In genomic region chr3:152944766-152945165, GRCm38 (mm10) we compare ENCODE assay signal across 19 mouse cellular contexts. TPM values are rescaled to one million over a fixed set of nuclear protein-coding genes. Genes with fewer than 3 reads are reported as not detected.
DNase-seq lines count a peak whose midpoint lies in the region; ATAC-seq and TF ChIP-seq lines count a peak whose summit lies in the region.
"Had no signal": no experiment of that assay in that cellular context is flagged by ENCODE, and none has a peak within 500 bp of the region (broad histone marks: within the 10 kb centered on the region; RNA-seq: fewer than 3 reads in every experiment).

No protein-coding gene starts in this region.

- DNase-seq in heart, adult 2 months: peak; percentile 29 to 30
- DNase-seq in heart, adult 11 months: no peak
- DNase-seq in lung, postnatal 0 days (ENCODE audit: low spot score): peak; percentile 24
- no peak for DNase-seq in lung, adult 2 months
- peak; percentile 15 for DNase-seq in lung, postnatal 36 days
- no peak for DNase-seq in adrenal gland, postnatal 36 days
- DNase-seq in kidney, adult 11 months: no peak
- DNase-seq: adrenal gland, postnatal 14 days; cerebellum, postnatal 10 days; embryo, embryonic 11 days; kidney, postnatal 14 days had no signal

- intact Hi-C loops in heart, adult 2 months (cut with DNase I): no loop called here

- no peaks in the 10 kb centered on the region for H3K9me3 ChIP-seq in lung, postnatal 0 days (ENCODE audit: low read length)
- H3K9me3 ChIP-seq: hindbrain, embryonic 12.5 days; midbrain, embryonic 13.5 days had no signal

- no peak overlapping the region for H3K27ac ChIP-seq in heart, adult 2 months
- H3K27ac ChIP-seq in lung, postnatal 0 days (ENCODE audit: low read length): no peak overlapping the region
- H3K27ac ChIP-seq: hindbrain, embryonic 12.5 days; macrophage; midbrain, embryonic 13.5 days had no signal

- TF ChIP-seq POLR2A in heart, adult 2 months (IDR thresholded peaks at IDR 0.05; ENCODE audit: insufficient read depth, low read depth, low read length): no peak
- TF ChIP-seq POLR2A in lung, adult 2 months (IDR thresholded peaks at IDR 0.05; ENCODE audit: borderline replicate concordance, extremely low read depth, low read depth, low read length): no peak

- 79% methylated on average over 3 of the region's 3 CpGs for WGBS in heart, adult 2 months
- 84% methylated on average over 3 of the region's 3 CpGs for WGBS in lung, postnatal 0 days
- 83% methylated on average over 3 of the region's 3 CpGs for WGBS in lung, adult 2 months

- no peak overlapping the region for H3K9ac ChIP-seq in heart, adult 2 months (ENCODE audit: low read depth, low read length)
- H3K9ac ChIP-seq in lung, postnatal 0 days (replicated peaks; ENCODE audit: low read depth): no peak overlapping the region
- H3K9ac ChIP-seq: hindbrain, embryonic 12.5 days; midbrain, embryonic 13.5 days had no signal

- no peak overlapping the region for H3K4me3 ChIP-seq in heart, adult 2 months
- H3K4me3 ChIP-seq in lung, postnatal 0 days (ENCODE audit: low read depth, low read length): no peak overlapping the region
- no peak overlapping the region for H3K4me3 ChIP-seq in lung, adult 2 months (replicated peaks; ENCODE audit: extremely low read depth, low read depth, low read length)
- H3K4me3 ChIP-seq: hindbrain, embryonic 12.5 days; midbrain, embryonic 13.5 days had no signal

- H3K27me3 ChIP-seq in heart, adult 2 months (ENCODE audit: control insufficient read depth, insufficient read depth, low read length): no peaks in the 10 kb centered on the region
- no peaks in the 10 kb centered on the region for H3K27me3 ChIP-seq in lung, postnatal 0 days (replicated peaks; ENCODE audit: insufficient read depth, low read length)
- H3K27me3 ChIP-seq: hindbrain, embryonic 12.5 days; midbrain, embryonic 13.5 days had no signal

- no peak for TF ChIP-seq EP300 in heart, adult 2 months (IDR thresholded peaks at IDR 0.05; ENCODE audit: insufficient read depth, low read depth, low read length)
- TF ChIP-seq EP300 in lung, postnatal 0 days (IDR thresholded peaks at IDR 0.05): no peak

- no peak for ATAC-seq in lung, postnatal 0 days
- ATAC-seq: CD4-positive, CD25-positive, alpha-beta regulatory T cell, adult 4 months; intestine, embryonic 16.5 days; midbrain, embryonic 13.5 days had no signal

- no peaks in the 10 kb centered on the region for H3K36me3 ChIP-seq in heart, adult 2 months (ENCODE audit: control insufficient read depth, insufficient read depth, low read length)
- no peaks in the 10 kb centered on the region for H3K36me3 ChIP-seq in lung, postnatal 0 days (ENCODE audit: insufficient read depth, low read length)
- H3K36me3 ChIP-seq: hindbrain, embryonic 12.5 days; midbrain, embryonic 13.5 days had no signal

- no peaks in the 10 kb centered on the region for H3K79me2 ChIP-seq in heart, adult 2 months (replicated peaks; ENCODE audit: control insufficient read depth, insufficient read depth, low read length)

- no peaks in the 10 kb centered on the region for H3K4me1 ChIP-seq in heart, adult 2 months (ENCODE audit: control insufficient read depth, insufficient read depth, low read length)
- H3K4me1 ChIP-seq in lung, postnatal 0 days (ENCODE audit: insufficient read depth, low read depth, low read length): no peaks in the 10 kb centered on the region
- H3K4me1 ChIP-seq in lung, adult 2 months (ENCODE audit: control insufficient read depth, insufficient read depth, low read length): no peaks in the 10 kb centered on the region

- TF ChIP-seq CTCF in heart, adult 2 months (IDR thresholded peaks at IDR 0.05): no peak
- TF ChIP-seq CTCF in lung, postnatal 0 days (IDR thresholded peaks at IDR 0.05): no peak
- TF ChIP-seq CTCF in lung, adult 2 months (IDR thresholded peaks at IDR 0.05; ENCODE audit: insufficient read depth, low read length): no peak

- H3K4me2 ChIP-seq in lung, postnatal 0 days (replicated peaks; ENCODE audit: low read depth, low read length): no peak overlapping the region
- H3K4me2 ChIP-seq: hindbrain, embryonic 12.5 days; liver, embryonic 11.5 days; midbrain, embryonic 13.5 days had no signal

RNA-seq across cellular contexts. Expression of gene St6galnac5, which starts 37.3 kb away (rescaled TPM):
- total RNA-seq in heart, adult 2 months (2021): not detected
- 0.03 and 0.08 TPM in 2 replicates for polyA plus RNA-seq in heart, adult 2 months (2012; rRNA removed)
- polyA plus RNA-seq in lung, postnatal 0 days (2015; fragmentation: Nextera tagmentation; extraction: Ambion mirVana): 2.4 and 2.5 TPM in 2 replicates
- 0.67 and 1.2 TPM in 2 replicates for polyA plus RNA-seq in lung, adult 2 months (2012; rRNA removed)
- under 1 TPM; 0.56 to 0.79 TPM for total RNA-seq in adrenal gland, postnatal 36 days (2021)
- total RNA-seq: granulocyte monocyte progenitor cell, adult 5-6 weeks; MEL had no signal
- polyA plus RNA-seq: CD4-positive, CD25-positive, alpha-beta regulatory T cell, adult 4 months; macrophage had no signal

Comparison
In these comparisons a context has a peak if more than half of its experiments do, and no peak if none do; other contexts are left out.
1. DNase-seq: peak in heart, adult 2 months (2 of 2), lung, postnatal 0 days (single experiment) and lung, postnatal 36 days (single experiment); none in heart, adult 11 months (single experiment), lung, adult 2 months (single experiment), adrenal gland, postnatal 36 days (0 of 2) and kidney, adult 11 months (single experiment).